Mouse (Mus musculus) liver, adult 2 months (tissue): ENCODE measurements around the gene Cacna2d1.

Experiments used
- CTCF ChIP-seq: fragments of 200-500 bp; IDR thresholded peaks from 2 replicates; pipeline ENCODE4 v1.5.1; 2011; ENCODE audit warnings: low read depth, low read length, control low read depth
- POLR2A ChIP-seq: fragments of 200-500 bp; IDR thresholded peaks from 2 replicates; pipeline ENCODE4 v1.6.1; 2011; ENCODE audit warnings: low read length, control low read depth; ENCODE audit not compliant: insufficient read depth; ENCODE audit errors: extremely low read depth

DNA sequence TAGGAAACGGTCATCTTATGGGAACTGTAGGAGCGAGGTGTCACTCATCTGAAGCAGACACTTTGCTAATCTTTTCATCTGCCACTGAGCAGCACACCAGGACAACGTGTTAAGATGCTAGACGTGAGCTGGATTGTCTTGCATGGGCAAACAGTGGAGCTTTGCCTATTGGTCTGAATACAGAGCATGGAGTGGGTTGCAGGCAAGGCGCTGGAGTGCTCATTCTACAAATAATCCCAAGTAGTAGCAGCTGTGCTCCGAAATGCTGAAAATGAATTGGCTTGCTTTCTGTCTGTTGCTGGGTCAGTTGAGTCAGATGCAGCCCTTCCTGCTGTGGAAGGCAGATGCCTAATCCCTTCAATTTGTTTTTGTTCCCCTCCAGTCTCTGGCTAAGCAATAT lies 330.9 kb downstream of the Cacna2d1 start:
- TF ChIP-seq CTCF (no peak), POLR2A (no peak)
